Mouse (Mus musculus) forebrain, embryonic 12.5 days (tissue): ENCODE results near the gene Gm10518. TPM values are rescaled to one million over a fixed set of nuclear protein-coding genes. Genes with fewer than 3 reads are reported as not detected.
"Not testable (repeated sequence)": the region's sequence is repeated elsewhere in the genome, so short reads cannot be mapped to it uniquely, and the experiment has no call there.

Source experiments
- ATAC-seq: fragments of 200-750 bp; cut with Nextera tagmentation; 2 replicates; pipeline ENCODE4 v1.8.0; 2017; ENCODE audit warnings: moderate TSS enrichment; ENCODE audit not compliant: low FRiP score
- H3K27ac ChIP-seq: fragments of 300-500 bp; sonication (generic); 2 replicates; pipeline ENCODE4 v1.5.1; 2016; ENCODE audit warnings: mild to moderate bottlenecking
- H3K27me3 ChIP-seq: fragments of 300-500 bp; sonication (generic); 2 replicates; pipeline ENCODE4 v1.6.1; 2016; ENCODE audit warnings: mild to moderate bottlenecking
- H3K36me3 ChIP-seq: fragments of 300-500 bp; sonication (generic); replicated peaks from 2 replicates; pipeline ENCODE4 v1.6.1; 2016; ENCODE audit warnings: mild to moderate bottlenecking
- H3K4me1 ChIP-seq: fragments of 300-500 bp; sonication (generic); 2 replicates; pipeline ENCODE4 v1.6.1; 2016
- H3K4me2 ChIP-seq: fragments of 300-500 bp; sonication (generic); 2 replicates; pipeline ENCODE4 v1.6.1; 2016; ENCODE audit warnings: mild to moderate bottlenecking, moderate library complexity
- H3K4me3 ChIP-seq: fragments of 300-500 bp; sonication (generic); replicated peaks from 2 replicates; pipeline ENCODE4 v1.5.1; 2016; ENCODE audit warnings: mild to moderate bottlenecking
- H3K9ac ChIP-seq: fragments of 300-500 bp; sonication (generic); 2 replicates; pipeline ENCODE4 v1.6.1; 2016; ENCODE audit warnings: mild to moderate bottlenecking
- H3K9me3 ChIP-seq: fragments of 300-500 bp; sonication (generic); 2 replicates; pipeline ENCODE4 v1.6.1; 2016
- WGBS: fragments of 180-500 bp; shearing (Covaris S2); methylation state at CpG from one replicate; pipeline ENCODE4 v1.1.7; 2016; 5-methylcytosine and 5-hydroxymethylcytosine counted together
- polyA plus RNA-seq: library from polyadenylated mRNA; unstranded; fragments of >200 nt; fragmentation: Nextera tagmentation; extraction: Ambion mirVana; gene quantifications from 2 replicates; pipeline ENCODE4 v1.2.1, GENCODE M21; 2016

The Gm10518 gene
- polyA plus RNA-seq, 1 experiment from 2014 or later: 0.36 TPM

DNA sequence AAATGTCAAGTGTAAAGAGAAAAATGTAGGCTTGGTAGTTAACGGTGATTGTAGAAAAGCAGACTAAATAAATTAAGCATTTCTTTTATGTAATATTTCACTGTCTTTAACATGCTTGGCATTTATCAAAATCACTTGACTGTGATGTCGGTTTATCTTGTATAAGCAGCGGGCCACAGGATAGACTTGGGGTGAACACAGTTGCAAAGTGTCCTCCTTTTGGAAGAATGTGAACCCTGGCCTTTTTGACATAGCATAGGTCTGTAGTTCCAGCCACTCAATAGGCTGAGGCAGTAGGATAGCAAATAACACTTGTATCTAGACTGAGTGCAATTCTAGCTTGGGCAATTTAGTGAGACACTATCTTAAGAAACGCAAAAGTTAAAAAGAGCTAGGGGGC is 4.3 kb downstream of the Gm10518 start:
- Histone ChIP-seq H3K27me3 (no peaks in the 10 kb centered on the region), H3K36me3 (no peaks in the 10 kb centered on the region), H3K27ac (no peak overlapping the region), H3K4me1 (peaks cover 6% of the 10 kb centered on the region), H3K9ac (no peak overlapping the region), H3K9me3 (no peaks in the 10 kb centered on the region), H3K4me2 (no peak overlapping the region), H3K4me3 (no peak overlapping the region)
- no peak for ATAC-seq
- 89% methylated on average over 4 of the region's 4 CpGs for WGBS

GRCm38 (mm10) chr1:179808300-179808699 is 5.1 kb downstream of the Gm10518 start:
- Histone ChIP-seq H3K4me2 (no peak overlapping the region), H3K9me3 (no peaks in the 10 kb centered on the region), H3K9ac (no peak overlapping the region), H3K27me3 (no peaks in the 10 kb centered on the region), H3K36me3 (no peaks in the 10 kb centered on the region), H3K27ac (no peak overlapping the region), H3K4me3 (no peak overlapping the region), H3K4me1 (peaks cover 4% of the 10 kb centered on the region; the same call in 1 of the 2 replicates)
- no peak for ATAC-seq
- 86% methylated on average over 3 of the region's 3 CpGs for WGBS

GRCm38 (mm10) chr1:179813385-179813784 is 10.2 kb downstream of the Gm10518 start:
- Histone ChIP-seq H3K9me3 (no peaks in the 10 kb centered on the region), H3K27ac (no peak overlapping the region), H3K4me3 (no peak overlapping the region), H3K36me3 (no peaks in the 10 kb centered on the region), H3K4me1 (no peaks in the 10 kb centered on the region), H3K27me3 (no peaks in the 10 kb centered on the region), H3K4me2 (no peak overlapping the region), H3K9ac (no peak overlapping the region)
- ATAC-seq: no peak
- WGBS: 63% methylated on average over 2 of the region's 2 CpGs

- no peaks in the 10 kb centered on the region for H3K4me1 ChIP-seq
- WGBS: 91% methylated on average over 2 of the region's 2 CpGs
Measured at GRCm38 (mm10) chr1:179814616-179815015, 11.4 kb downstream of the Gm10518 start.

DNA sequence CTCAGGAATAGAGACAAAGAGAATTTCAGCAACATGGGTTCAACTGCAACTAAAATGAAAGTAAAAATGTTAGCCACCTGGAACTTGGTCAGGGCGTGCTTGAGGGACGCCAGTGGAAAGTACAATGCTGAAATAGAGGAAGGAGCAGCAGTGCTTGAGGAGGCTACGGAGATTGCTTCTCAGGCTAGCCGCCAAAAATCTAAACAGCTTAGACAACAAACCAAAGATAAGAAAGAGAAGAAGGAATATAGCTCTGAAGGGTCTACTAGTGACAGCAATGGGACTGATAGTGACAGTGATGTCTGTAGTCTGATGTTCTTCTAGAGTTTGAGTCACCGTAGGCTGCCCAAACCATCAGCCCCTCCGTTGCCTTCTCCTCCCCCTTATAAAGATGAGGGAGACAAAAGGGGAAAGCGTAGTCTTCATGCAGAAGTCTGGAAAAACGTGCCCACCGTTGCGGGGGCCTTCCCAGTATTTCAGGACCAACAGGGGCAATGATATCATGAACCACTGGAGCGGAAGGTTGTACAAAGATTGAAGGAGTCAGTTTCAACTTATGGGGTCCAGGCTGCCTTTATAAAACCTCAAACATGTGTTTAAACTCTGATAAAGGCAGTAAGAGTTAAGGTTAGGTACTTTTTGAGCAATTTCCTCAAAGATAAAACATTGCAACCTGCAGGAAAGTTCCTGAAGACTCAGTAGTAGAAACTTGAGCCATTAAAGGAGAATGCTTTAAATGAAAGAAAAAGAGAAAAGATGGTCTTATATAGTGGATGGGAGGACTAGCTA is 15.5 kb downstream of the Gm10518 start:
- not testable (repeated sequence) for H3K27me3 ChIP-seq, H3K4me2 ChIP-seq, H3K36me3 ChIP-seq, H3K4me1 ChIP-seq, H3K4me3 ChIP-seq, H3K27ac ChIP-seq, ATAC-seq, H3K9ac ChIP-seq, H3K9me3 ChIP-seq
- WGBS: 90% methylated on average over 11 of the region's 11 CpGs

More at GRCm38 (mm10) chr1:179814616-179815015, 11.4 kb downstream of the Gm10518 start:
- Histone ChIP-seq H3K4me2 (no peak overlapping the region), H3K9me3 (no peaks in the 10 kb centered on the region), H3K36me3 (no peaks in the 10 kb centered on the region), H3K4me3 (no peak overlapping the region), H3K9ac (no peak overlapping the region), H3K27ac (no peak overlapping the region), H3K27me3 (no peaks in the 10 kb centered on the region)
- ATAC-seq: no peak

DNA sequence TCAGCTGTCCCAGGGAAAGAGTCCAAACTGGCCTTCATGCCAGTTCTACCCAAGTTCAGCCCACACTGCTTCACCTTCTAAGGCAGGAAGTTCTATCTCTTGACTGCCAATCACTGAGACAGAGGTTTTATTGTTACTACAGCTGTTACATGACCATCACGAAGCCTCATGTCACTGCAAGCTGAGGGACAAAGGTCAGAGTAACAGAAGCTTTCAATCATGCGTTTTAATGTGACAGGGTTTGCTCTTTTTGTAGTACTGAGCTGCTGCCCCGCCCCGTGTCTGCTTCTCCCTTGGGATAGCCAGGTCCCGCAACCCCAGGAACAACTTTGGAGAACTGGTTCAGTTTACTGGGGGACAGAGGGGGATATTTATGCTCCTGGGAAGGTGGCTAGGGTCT is 21.4 kb downstream of the Gm10518 start:
- H3K9me3 ChIP-seq: no peaks in the 10 kb centered on the region
- no peaks in the 10 kb centered on the region for H3K4me1 ChIP-seq
- WGBS: 82% methylated on average over 5 of the region's 5 CpGs
- H3K9ac ChIP-seq: no peak overlapping the region
- H3K36me3 ChIP-seq: no peaks in the 10 kb centered on the region
- no peak overlapping the region for H3K4me3 ChIP-seq
- no peak for ATAC-seq
- H3K27me3 ChIP-seq: no peaks in the 10 kb centered on the region
- H3K4me2 ChIP-seq: no peak overlapping the region
- no peak overlapping the region for H3K27ac ChIP-seq

DNA sequence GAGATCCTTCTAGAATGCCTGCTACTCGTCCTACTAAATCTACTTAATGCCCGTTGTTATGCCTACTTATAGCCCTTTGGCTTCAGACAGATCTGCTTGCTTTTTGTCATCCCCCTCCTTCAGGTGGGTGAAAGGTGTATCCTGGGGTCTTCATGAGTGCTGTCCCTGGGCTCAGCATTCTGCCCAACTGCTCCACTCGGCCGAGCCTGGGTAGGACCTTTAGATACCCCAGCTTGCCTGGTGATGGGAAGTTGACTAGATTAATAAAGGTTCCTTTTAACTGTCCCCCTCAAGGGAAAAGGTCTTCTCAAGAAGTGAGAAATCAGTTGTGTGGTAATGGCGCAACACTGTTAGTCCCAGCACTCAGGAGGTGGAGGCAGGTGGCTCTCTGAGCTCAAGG is 24.9 kb downstream of the Gm10518 start:
- ATAC-seq: no peak
- H3K9ac ChIP-seq: no peak overlapping the region
- whole genome bisulfite sequencing: 91% methylated on average over 5 of the region's 5 CpGs
- H3K4me3 ChIP-seq: no peak overlapping the region
- no peak overlapping the region for H3K4me2 ChIP-seq
- no peak overlapping the region for H3K27ac ChIP-seq
- no peaks in the 10 kb centered on the region for H3K36me3 ChIP-seq
- no peaks in the 10 kb centered on the region for H3K27me3 ChIP-seq
- H3K4me1 ChIP-seq: no peaks in the 10 kb centered on the region
- H3K9me3 ChIP-seq: no peaks in the 10 kb centered on the region

- no peak overlapping the region for H3K4me3 ChIP-seq
- ATAC-seq: no peak
- H3K9me3 ChIP-seq: no peaks in the 10 kb centered on the region
- no peak overlapping the region for H3K4me2 ChIP-seq
- WGBS: 80% methylated on average over 4 of the region's 4 CpGs
- no peaks in the 10 kb centered on the region for H3K4me1 ChIP-seq
- H3K27ac ChIP-seq: no peak overlapping the region
- H3K9ac ChIP-seq: no peak overlapping the region
- H3K27me3 ChIP-seq: no peaks in the 10 kb centered on the region
- no peaks in the 10 kb centered on the region for H3K36me3 ChIP-seq
Measured at GRCm38 (mm10) chr1:179828900-179829299, 25.7 kb downstream of the Gm10518 start.

GRCm38 (mm10) chr1:179832710-179833240 is 29.6 kb downstream of the Gm10518 start:
- no peak for ATAC-seq
- Histone ChIP-seq H3K4me3 (no peak overlapping the region), H3K27ac (no peak overlapping the region), H3K9ac (no peak overlapping the region), H3K4me1 (no peaks in the 10 kb centered on the region), H3K9me3 (peaks cover 10% of the 10 kb centered on the region; the same call in 1 of the 2 replicates), H3K27me3 (no peaks in the 10 kb centered on the region), H3K4me2 (no peak overlapping the region), H3K36me3 (no peaks in the 10 kb centered on the region)
- WGBS: 80% methylated on average over 7 of the region's 7 CpGs

- no peak overlapping the region for H3K4me2 ChIP-seq
- no peaks in the 10 kb centered on the region for H3K27me3 ChIP-seq
- H3K4me1 ChIP-seq: no peaks in the 10 kb centered on the region
- ATAC-seq: no peak
- H3K4me3 ChIP-seq: no peak overlapping the region
- 92% methylated on average over 1 of the region's 1 CpGs for WGBS
- no peak overlapping the region for H3K9ac ChIP-seq
- H3K9me3 ChIP-seq: peaks cover 10% of the 10 kb centered on the region; the same call in 1 of the 2 replicates
- no peaks in the 10 kb centered on the region for H3K36me3 ChIP-seq
- H3K27ac ChIP-seq: no peak overlapping the region
Measured at GRCm38 (mm10) chr1:179833596-179833995, 30.4 kb downstream of the Gm10518 start.

- Histone ChIP-seq H3K9ac (no peak overlapping the region), H3K36me3 (no peaks in the 10 kb centered on the region), H3K27me3 (no peaks in the 10 kb centered on the region), H3K4me1 (no peaks in the 10 kb centered on the region), H3K27ac (no peak overlapping the region), H3K9me3 (peaks cover 10% of the 10 kb centered on the region; the same call in 1 of the 2 replicates), H3K4me3 (no peak overlapping the region), H3K4me2 (no peak overlapping the region)
- ATAC-seq: no peak
- WGBS: 89% methylated on average over 1 of the region's 1 CpGs
Measured at GRCm38 (mm10) chr1:179835753-179836425, 32.7 kb downstream of the Gm10518 start.

- no peak overlapping the region for H3K9ac ChIP-seq
- no peaks in the 10 kb centered on the region for H3K36me3 ChIP-seq
- 96% methylated on average over 7 of the region's 7 CpGs for WGBS
- H3K4me3 ChIP-seq: no peak overlapping the region
- ATAC-seq: no peak
- no peaks in the 10 kb centered on the region for H3K27me3 ChIP-seq
- no peak overlapping the region for H3K27ac ChIP-seq
- H3K4me1 ChIP-seq: no peaks in the 10 kb centered on the region
- H3K4me2 ChIP-seq: no peak overlapping the region
- peaks cover 10% of the 10 kb centered on the region; the same call in 1 of the 2 replicates for H3K9me3 ChIP-seq
Measured at GRCm38 (mm10) chr1:179836426-179837404, 33.5 kb downstream of the Gm10518 start.
